Mouse (Mus musculus) bone marrow macrophage, adult 2 months (primary cell): Measurements from ENCODE around the gene Ahdc1.

Source experiments
- CTCF ChIP-seq: IDR thresholded peaks from 2 replicates; pipeline ENCODE4 v1.5.1; 2012; ENCODE audit warnings: low read depth, mild to moderate bottlenecking, low read length, moderate library complexity
- POLR2A ChIP-seq: IDR thresholded peaks from 2 replicates; pipeline ENCODE4 v1.6.1; 2012; ENCODE audit warnings: mild to moderate bottlenecking, low read depth, low read length, borderline replicate concordance

DNA sequence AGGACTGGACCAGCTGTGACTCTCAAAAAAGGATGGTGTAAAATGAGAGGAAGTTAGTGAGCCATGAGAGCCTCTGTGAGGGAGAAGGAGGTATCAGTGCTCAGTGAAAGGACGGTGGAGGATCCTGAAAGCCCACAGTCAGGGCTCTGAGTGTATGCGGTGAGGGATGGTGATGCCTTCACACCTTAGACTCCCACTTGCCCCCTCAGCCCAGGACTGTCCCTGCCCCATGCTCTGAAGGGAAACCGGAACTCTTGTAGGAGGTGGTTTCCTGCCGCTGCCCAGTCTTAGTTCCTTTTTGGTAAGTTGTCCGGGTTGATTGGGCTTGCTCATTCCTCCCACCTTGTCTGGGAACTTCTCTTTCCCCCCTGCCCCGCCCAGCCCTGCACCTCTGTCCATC, 34.3 kb upstream of the Ahdc1 start:
- TF ChIP-seq POLR2A (no peak), CTCF (no peak)
